Mouse (Mus musculus) hindbrain, postnatal 0 days (tissue): ENCODE results near the gene Prdx5. TPM values are rescaled to one million over a fixed set of nuclear protein-coding genes. Genes with fewer than 3 reads are reported as not detected.

ENCODE experiments used
- ATAC-seq: fragments of 200-750 bp; cut with Nextera tagmentation; 2 replicates; pipeline ENCODE4 v1.8.0; 2017; ENCODE audit warnings: mild to moderate bottlenecking, moderate TSS enrichment, moderate library complexity
- DNase-seq: peaks from one replicate; pipeline ENCODE4 v3.0.0-alpha.2; 2015; ENCODE audit warnings: low spot score
- H3K27ac ChIP-seq: fragments of 300-500 bp; sonication (generic); 2 replicates; pipeline ENCODE4 v1.5.1; 2014; ENCODE audit warnings: mild to moderate bottlenecking
- H3K27me3 ChIP-seq: fragments of 300-500 bp; sonication (generic); 2 replicates; pipeline ENCODE4 v1.6.1; 2014; ENCODE audit warnings: low read length, mixed read lengths; ENCODE audit not compliant: insufficient read depth
- H3K36me3 ChIP-seq: fragments of 300-500 bp; sonication (generic); 2 replicates; pipeline ENCODE4 v1.6.1; 2014; ENCODE audit warnings: low read length, mixed read lengths; ENCODE audit not compliant: insufficient read depth
- H3K4me1 ChIP-seq: fragments of 300-500 bp; sonication (generic); 2 replicates; pipeline ENCODE4 v1.6.1; 2014; ENCODE audit warnings: antibody characterized with exemption, low read length, mixed read lengths; ENCODE audit not compliant: insufficient read depth
- H3K4me2 ChIP-seq: fragments of 300-500 bp; sonication (generic); 2 replicates; pipeline ENCODE4 v1.6.1; 2014; ENCODE audit warnings: low read depth, mild to moderate bottlenecking, low read length, moderate library complexity, mixed read lengths
- H3K4me3 ChIP-seq: fragments of 300-500 bp; sonication (generic); 2 replicates; pipeline ENCODE4 v1.5.1; 2014; ENCODE audit warnings: low read length
- H3K9ac ChIP-seq: fragments of 300-500 bp; sonication (generic); replicated peaks from 2 replicates; pipeline ENCODE4 v1.6.1; 2014; ENCODE audit warnings: mild to moderate bottlenecking, low read length, moderate library complexity, mixed read lengths
- H3K9me3 ChIP-seq: fragments of 300-500 bp; sonication (generic); 2 replicates; pipeline ENCODE4 v1.6.1; 2016; ENCODE audit warnings: low read length, mixed read lengths
- CTCF ChIP-seq: IDR thresholded peaks from 2 replicates; pipeline ENCODE4 v1.5.1; 2016; ENCODE audit warnings: antibody characterized with exemption, control low read depth, low read depth
- WGBS: fragments of 180-500 bp; shearing (Covaris S2); extraction: QIAGEN DNeasy Blood & Tissue Kit; methylation state at CpG from one replicate; pipeline ENCODE4 v1.1.7; 2014; 5-methylcytosine and 5-hydroxymethylcytosine counted together
- polyA plus RNA-seq: library from polyadenylated mRNA; unstranded; fragments of >200 nt; fragmentation: Nextera tagmentation; extraction: Ambion mirVana; gene quantifications from 2 replicates; pipeline ENCODE4 v1.2.1, GENCODE M21; 2015
- total RNA-seq: library from RNA; depleted of rRNA; stranded (reverse); fragments of >200 nt; gene quantifications from 2 replicates; pipeline ENCODE4 v1.2.3, GENCODE M21; 2014; rRNA removed

Prdx5 gene
- total RNA-seq (184 and 228 TPM in 2 replicates), polyA plus RNA-seq (587 and 589 TPM in 2 replicates)

GRCm38 (mm10) chr19:6909507-6910289, at the start of gene Prdx5, which contains the start of gene Trmt112:
Gene Prdx5, minus strand, starts transcription at chr19:6910106.
Gene Trmt112, plus strand, starts transcription at chr19:6909698.
- ATAC-seq (peak; percentile 96), DNase-seq (peak; percentile 99)
- peaks cover 42% of the 10 kb centered on the region for H3K36me3 ChIP-seq
- peak within 1 kb of the TSS; percentile 73 for H3K4me2 ChIP-seq
- peak within 1 kb of the TSS; percentile 63 for H3K9ac ChIP-seq
- no peaks in the 10 kb centered on the region for H3K27me3 ChIP-seq
- TF ChIP-seq CTCF = no peak; the same call in 1 of the 2 replicates
- peaks cover 10% of the 10 kb centered on the region; the same call in 1 of the 2 replicates for H3K4me1 ChIP-seq
- peak within 1 kb of the TSS; percentile 55 for H3K4me3 ChIP-seq
- H3K9me3 ChIP-seq = no peaks in the 10 kb centered on the region
- under 1% methylated on average over 65 of the region's 65 CpGs for WGBS
- peak within 1 kb of the TSS; percentile 98 for H3K27ac ChIP-seq

GRCm38 (mm10) chr19:6956461-6956860, 46.6 kb upstream of the Prdx5 start:
- H3K4me2 ChIP-seq = no peak overlapping the region
- no peaks in the 10 kb centered on the region for H3K9me3 ChIP-seq
- no peak overlapping the region for H3K4me3 ChIP-seq
- no peak overlapping the region for H3K9ac ChIP-seq
- WGBS = 86% methylated on average over 10 of the region's 10 CpGs
- H3K27me3 ChIP-seq = no peaks in the 10 kb centered on the region
- TF ChIP-seq CTCF = no peak
- peaks cover 14% of the 10 kb centered on the region for H3K4me1 ChIP-seq
- no peak overlapping the region for H3K27ac ChIP-seq
- H3K36me3 ChIP-seq = 0 out of 2 replicates have a peak, but pooled peaks cover 4% of the 10 kb centered on the region
- ATAC-seq = no peak
- DNase-seq = no peak

- H3K4me2 ChIP-seq = no peak overlapping the region
- no peak for ATAC-seq
- DNase-seq = no peak
- H3K9me3 ChIP-seq = no peaks in the 10 kb centered on the region
- H3K9ac ChIP-seq = no peak overlapping the region
- H3K4me3 ChIP-seq = no peak overlapping the region
- WGBS = 81% methylated on average over 7 of the region's 7 CpGs
- 0 out of 2 replicates have a peak, but pooled peaks cover 4% of the 10 kb centered on the region for H3K36me3 ChIP-seq
- no peak overlapping the region for H3K27ac ChIP-seq
- H3K4me1 ChIP-seq = peaks cover 14% of the 10 kb centered on the region
- no peaks in the 10 kb centered on the region for H3K27me3 ChIP-seq
- TF ChIP-seq CTCF = no peak
Observed at GRCm38 (mm10) chr19:6955424-6955823, 45.5 kb upstream of the Prdx5 start.

- ATAC-seq (no peak), DNase-seq (no peak)
- 0 out of 2 replicates have a peak, but pooled peaks cover 4% of the 10 kb centered on the region for H3K36me3 ChIP-seq
- no peaks in the 10 kb centered on the region for H3K9me3 ChIP-seq
- no peak overlapping the region for H3K4me2 ChIP-seq
- TF ChIP-seq CTCF = peak; percentile 42
- peaks cover 14% of the 10 kb centered on the region for H3K4me1 ChIP-seq
- H3K27ac ChIP-seq = no peak overlapping the region
- WGBS = 53% methylated on average over 9 of the region's 9 CpGs
- no peak overlapping the region for H3K4me3 ChIP-seq
- no peak overlapping the region for H3K9ac ChIP-seq
- H3K27me3 ChIP-seq = no peaks in the 10 kb centered on the region
Observed at GRCm38 (mm10) chr19:6954046-6954445, 44.1 kb upstream of the Prdx5 start.

GRCm38 (mm10) chr19:6952712-6953037, 42.8 kb upstream of the Prdx5 start:
- Histone ChIP-seq H3K9ac (peak overlapping the region; percentile 59; the same call in 1 of the 2 replicates), H3K36me3 (0 out of 2 replicates have a peak, but pooled peaks cover 4% of the 10 kb centered on the region), H3K27ac (peak overlapping the region; percentile 91; the same call in 1 of the 2 replicates), H3K9me3 (no peaks in the 10 kb centered on the region), H3K27me3 (no peaks in the 10 kb centered on the region), H3K4me2 (peak overlapping the region; percentile 99), H3K4me1 (peaks cover 14% of the 10 kb centered on the region), H3K4me3 (peak overlapping the region; percentile 61; the same call in 1 of the 2 replicates)
- WGBS = 15% methylated on average over 3 of the region's 3 CpGs
- DNase-seq = no peak
- no peak for ATAC-seq
- TF ChIP-seq CTCF = no peak

- peak; percentile 73 for DNase-seq
- H3K27me3 ChIP-seq = no peaks in the 10 kb centered on the region
- H3K4me1 ChIP-seq = peaks cover 14% of the 10 kb centered on the region
- H3K4me2 ChIP-seq = peak overlapping the region; percentile 99
- no peaks in the 10 kb centered on the region for H3K9me3 ChIP-seq
- H3K27ac ChIP-seq = peak overlapping the region; percentile 91
- H3K4me3 ChIP-seq = peak overlapping the region; percentile 61
- H3K9ac ChIP-seq = peak overlapping the region; percentile 59
- no peak for TF ChIP-seq CTCF
- 0 out of 2 replicates have a peak, but pooled peaks cover 4% of the 10 kb centered on the region for H3K36me3 ChIP-seq
- ATAC-seq = peak; percentile 48
- WGBS = 2% methylated on average over 31 of the region's 31 CpGs
Observed at GRCm38 (mm10) chr19:6951994-6952711, 42.2 kb upstream of the Prdx5 start.
